Mouse (Mus musculus) neural tube, embryonic 15.5 days (tissue): Measurements from ENCODE around the gene Mcm9. TPM values are rescaled to one million over a fixed set of nuclear protein-coding genes. Genes with fewer than 3 reads are reported as not detected.

Experiments
- ATAC-seq: fragments of 200-750 bp; cut with Nextera tagmentation; 2 replicates; pipeline ENCODE4 v1.8.0; 2017; ENCODE audit warnings: mild to moderate bottlenecking, moderate TSS enrichment, moderate library complexity; ENCODE audit not compliant: low FRiP score
- H3K27ac ChIP-seq: fragments of 300-500 bp; sonication (generic); replicated peaks from 2 replicates; pipeline ENCODE4 v1.5.1; 2015; ENCODE audit warnings: mild to moderate bottlenecking, inconsistent platforms
- H3K27me3 ChIP-seq: fragments of 300-500 bp; sonication (generic); replicated peaks from 2 replicates; pipeline ENCODE4 v1.6.1; 2015; ENCODE audit warnings: inconsistent platforms
- H3K36me3 ChIP-seq: fragments of 300-500 bp; sonication (generic); 2 replicates; pipeline ENCODE4 v1.6.1; 2015; ENCODE audit warnings: inconsistent platforms
- H3K4me1 ChIP-seq: fragments of 300-500 bp; sonication (generic); 2 replicates; pipeline ENCODE4 v1.6.1; 2015; ENCODE audit warnings: inconsistent platforms
- H3K4me2 ChIP-seq: fragments of 300-500 bp; sonication (generic); 2 replicates; pipeline ENCODE4 v1.6.1; 2015; ENCODE audit warnings: inconsistent platforms, mild to moderate bottlenecking, moderate library complexity
- H3K4me3 ChIP-seq: fragments of 300-500 bp; sonication (generic); replicated peaks from 2 replicates; pipeline ENCODE4 v1.5.1; 2015; ENCODE audit warnings: mild to moderate bottlenecking, inconsistent platforms
- H3K9ac ChIP-seq: fragments of 300-500 bp; sonication (generic); replicated peaks from 2 replicates; pipeline ENCODE4 v1.6.1; 2015; ENCODE audit warnings: mild to moderate bottlenecking, inconsistent platforms
- H3K9me3 ChIP-seq: fragments of 300-500 bp; sonication (generic); replicated peaks from 2 replicates; pipeline ENCODE4 v1.6.1; 2016; ENCODE audit warnings: inconsistent platforms
- WGBS: fragments of 180-500 bp; shearing (Covaris S2); methylation state at CpG from one replicate; pipeline ENCODE4 v1.1.7; 2015; ENCODE audit warnings: mixed read lengths; 5-methylcytosine and 5-hydroxymethylcytosine counted together
- polyA plus RNA-seq: library from polyadenylated mRNA; unstranded; fragments of >200 nt; fragmentation: Nextera tagmentation; extraction: Ambion mirVana; gene quantifications from 2 replicates; pipeline ENCODE4 v1.2.1, GENCODE M21; 2015

Mcm9 gene
- polyA plus RNA-seq, 1 experiment from 2014 or later, result 5.1 TPM

DNA sequence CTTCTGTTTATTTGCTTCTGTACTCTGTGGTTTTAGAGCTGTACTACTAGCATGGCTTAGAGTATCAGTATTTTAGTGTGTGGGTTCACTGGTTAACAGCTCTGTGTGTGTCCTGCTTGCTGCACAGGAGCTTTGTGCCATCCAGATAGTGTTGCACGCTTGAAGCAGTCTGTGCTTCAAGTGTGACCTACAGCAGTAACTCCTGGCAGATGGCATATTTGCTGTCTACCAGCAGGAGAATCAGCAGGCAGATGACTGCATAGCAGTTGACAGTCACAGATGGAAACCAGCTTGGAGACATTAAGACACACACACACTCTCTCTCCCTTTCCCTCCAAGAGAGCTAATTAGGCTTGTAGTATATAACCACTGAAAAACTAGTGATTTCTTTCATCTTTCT, 18.1 kb downstream of the Mcm9 start:
- H3K9ac ChIP-seq, result no peak overlapping the region
- H3K36me3 ChIP-seq, result peaks cover 42% of the 10 kb centered on the region
- no peak overlapping the region for H3K27ac ChIP-seq
- H3K27me3 ChIP-seq, result no peaks in the 10 kb centered on the region
- ATAC-seq, result peak; percentile 63; the same call in 1 of the 2 replicates
- H3K9me3 ChIP-seq, result no peaks in the 10 kb centered on the region
- H3K4me1 ChIP-seq, result no peaks in the 10 kb centered on the region
- H3K4me3 ChIP-seq, result no peak overlapping the region
- H3K4me2 ChIP-seq, result no peak overlapping the region
- WGBS, result 76% methylated on average over 1 of the region's 1 CpGs

DNA sequence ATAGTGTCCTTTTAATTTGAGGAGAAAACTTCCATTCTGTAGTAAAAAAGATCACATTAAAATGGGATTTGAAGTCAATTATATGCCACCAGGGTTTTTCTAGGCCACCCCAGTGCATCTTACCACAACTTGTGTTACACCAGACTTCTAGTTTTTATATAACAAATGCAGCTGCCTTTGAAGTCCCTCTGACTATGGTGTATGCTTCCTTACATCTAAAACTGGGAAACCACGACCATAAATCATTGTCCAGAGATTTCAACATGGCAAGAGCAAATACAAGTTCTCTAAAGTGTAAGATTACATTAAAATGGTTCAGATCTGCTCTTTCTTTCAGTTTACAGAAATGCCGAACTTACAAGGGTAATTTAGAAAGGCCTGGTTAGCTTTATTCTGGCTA, 22.0 kb downstream of the Mcm9 start:
- WGBS, result 82% methylated on average over 2 of the region's 2 CpGs
- Histone ChIP-seq H3K36me3 (peaks cover 34% of the 10 kb centered on the region), H3K4me3 (no peak overlapping the region), H3K4me2 (no peak overlapping the region), H3K27ac (no peak overlapping the region), H3K9me3 (no peaks in the 10 kb centered on the region), H3K27me3 (no peaks in the 10 kb centered on the region), H3K4me1 (no peaks in the 10 kb centered on the region), H3K9ac (no peak overlapping the region)
- no peak for ATAC-seq

DNA sequence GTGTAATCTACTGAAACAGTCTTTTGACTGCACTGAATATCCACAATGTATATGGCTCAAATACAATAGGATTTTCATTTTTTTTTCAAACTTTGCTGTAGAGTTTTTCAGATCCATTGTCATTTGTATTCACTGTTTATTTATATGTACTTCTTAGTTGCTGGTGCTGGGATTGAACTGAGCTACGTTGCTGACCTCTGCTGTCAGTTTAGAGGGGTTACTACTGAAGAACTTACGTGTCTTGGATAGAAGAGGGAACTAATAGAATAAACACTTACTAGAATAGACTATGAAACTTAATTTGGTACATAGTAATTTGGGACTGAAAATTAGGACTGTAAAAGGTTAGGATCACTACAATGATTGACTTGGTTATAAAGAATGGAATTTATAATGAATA, 24.9 kb downstream of the Mcm9 start:
- Histone ChIP-seq H3K4me3 (no peak overlapping the region), H3K4me2 (no peak overlapping the region), H3K9ac (no peak overlapping the region), H3K27me3 (no peaks in the 10 kb centered on the region), H3K36me3 (peaks cover 30% of the 10 kb centered on the region), H3K9me3 (no peaks in the 10 kb centered on the region), H3K27ac (no peak overlapping the region), H3K4me1 (peaks cover 10% of the 10 kb centered on the region)
- WGBS, result 67% methylated on average over 2 of the region's 2 CpGs
- no peak for ATAC-seq

DNA sequence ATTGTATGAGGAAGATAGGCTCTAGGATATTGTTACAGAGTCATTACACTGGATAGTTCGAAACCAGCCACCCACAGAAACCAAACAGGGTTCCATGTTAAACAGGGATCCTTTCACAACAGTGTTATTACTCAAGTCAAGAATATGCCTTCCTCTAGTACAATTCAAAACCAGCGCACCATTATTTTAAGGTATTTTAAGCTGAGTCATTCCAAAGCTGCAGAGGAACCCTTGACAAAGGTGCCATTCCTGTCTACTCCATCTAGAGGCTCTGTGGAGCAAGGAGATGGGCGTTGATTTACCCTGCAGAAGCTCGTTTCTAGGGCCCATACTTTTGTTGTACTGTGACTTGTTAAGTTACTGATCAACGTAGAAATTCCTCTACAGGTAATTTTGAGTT, 31.4 kb downstream of the Mcm9 start:
- no peaks in the 10 kb centered on the region for H3K27me3 ChIP-seq
- ATAC-seq, result no peak
- WGBS, result 56% methylated on average over 5 of the region's 5 CpGs
- no peak overlapping the region for H3K9ac ChIP-seq
- H3K4me1 ChIP-seq, result peaks cover 37% of the 10 kb centered on the region
- no peaks in the 10 kb centered on the region for H3K9me3 ChIP-seq
- peak overlapping the region; percentile 39 for H3K4me2 ChIP-seq
- H3K4me3 ChIP-seq, result peak overlapping the region; percentile 17
- no peak overlapping the region for H3K27ac ChIP-seq
- H3K36me3 ChIP-seq, result peaks cover 8% of the 10 kb centered on the region; the same call in 1 of the 2 replicates

DNA sequence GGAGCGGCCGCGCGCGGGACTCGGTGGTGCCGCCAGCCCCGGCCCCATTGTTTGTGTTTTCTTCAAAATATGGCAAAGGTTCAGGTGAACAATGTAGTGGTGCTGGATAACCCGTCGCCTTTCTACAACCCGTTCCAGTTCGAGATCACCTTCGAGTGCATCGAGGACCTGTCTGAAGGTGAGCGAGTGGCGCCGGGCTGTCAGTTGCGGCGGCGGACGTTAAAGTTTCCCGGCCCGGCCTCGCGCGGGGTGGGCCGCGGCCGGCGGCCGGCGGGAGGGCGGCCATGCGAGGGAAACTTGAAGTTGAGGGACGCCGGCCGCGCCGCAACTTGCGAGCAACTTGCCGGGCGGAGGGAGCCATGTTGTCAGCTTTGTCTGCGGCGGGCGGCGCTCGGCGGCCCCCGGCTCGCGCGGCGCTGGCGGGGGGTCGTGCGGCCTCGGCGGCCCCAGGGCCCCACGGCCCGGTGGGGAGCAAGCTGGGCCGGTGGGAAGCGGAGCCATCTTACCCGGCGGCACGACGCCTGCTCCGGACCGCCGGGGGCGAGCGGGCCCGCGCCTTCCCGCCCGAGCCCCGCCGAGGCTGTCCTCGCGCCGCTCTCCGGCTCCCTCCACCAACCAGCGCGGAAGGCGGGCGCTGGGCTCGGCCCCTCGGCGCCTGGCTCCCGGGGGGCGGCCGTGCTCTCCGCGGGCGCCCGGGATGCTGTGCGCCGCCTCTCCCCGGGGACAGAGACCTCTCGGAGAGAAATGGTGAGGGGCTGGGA, 32.9 kb downstream of the Mcm9 start:
- ATAC-seq, result peak; percentile 37
- no peaks in the 10 kb centered on the region for H3K27me3 ChIP-seq
- H3K4me1 ChIP-seq, result peaks cover 37% of the 10 kb centered on the region
- peak overlapping the region; percentile 65 for H3K4me2 ChIP-seq
- peak overlapping the region; percentile 90 for H3K27ac ChIP-seq
- peak overlapping the region; percentile 76 for H3K9ac ChIP-seq
- under 1% methylated on average over 85 of the region's 99 CpGs for WGBS
- H3K36me3 ChIP-seq, result peaks cover 1% of the 10 kb centered on the region; the same call in 1 of the 2 replicates
- H3K9me3 ChIP-seq, result no peaks in the 10 kb centered on the region
- peak overlapping the region; percentile 78 for H3K4me3 ChIP-seq

DNA sequence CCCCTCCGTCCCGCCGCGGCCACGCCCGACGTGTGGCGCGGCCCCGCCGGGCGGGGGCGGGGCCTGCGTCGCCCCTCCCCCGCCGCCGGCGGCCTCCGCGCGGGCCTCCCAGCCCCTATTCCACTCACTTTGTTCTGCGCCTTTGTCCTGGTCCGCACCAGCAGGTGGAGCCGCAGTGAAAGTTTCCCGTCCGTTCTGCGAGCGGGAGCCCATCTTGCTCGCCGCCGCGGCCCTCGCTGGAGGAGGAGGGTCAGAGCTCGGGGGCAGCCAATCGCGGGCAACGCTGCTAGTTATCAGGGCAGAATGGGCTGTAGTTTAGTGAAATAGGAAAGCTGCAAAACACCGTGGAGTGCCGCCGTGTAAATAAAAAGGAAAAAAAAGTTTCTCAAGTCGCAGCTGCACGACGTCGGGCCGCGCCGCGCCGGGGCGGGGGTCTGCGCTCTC, 33.5 kb downstream of the Mcm9 start, which contains the start of gene Asf1a:
Gene Asf1a (plus strand): TSS at position 81 of the 444 bp plus-strand sequence.
- Histone ChIP-seq H3K9me3 (no peaks in the 10 kb centered on the region), H3K4me3 (peak within 1 kb of the TSS; percentile 78), H3K4me2 (peak within 1 kb of the TSS; percentile 65), H3K27ac (peak within 1 kb of the TSS; percentile 99), H3K9ac (peak within 1 kb of the TSS; percentile 76), H3K27me3 (no peaks in the 10 kb centered on the region), H3K36me3 (no peaks in the 10 kb centered on the region), H3K4me1 (peaks cover 37% of the 10 kb centered on the region)
- WGBS, result under 1% methylated on average over 48 of the region's 52 CpGs
- ATAC-seq, result peak; percentile 98

DNA sequence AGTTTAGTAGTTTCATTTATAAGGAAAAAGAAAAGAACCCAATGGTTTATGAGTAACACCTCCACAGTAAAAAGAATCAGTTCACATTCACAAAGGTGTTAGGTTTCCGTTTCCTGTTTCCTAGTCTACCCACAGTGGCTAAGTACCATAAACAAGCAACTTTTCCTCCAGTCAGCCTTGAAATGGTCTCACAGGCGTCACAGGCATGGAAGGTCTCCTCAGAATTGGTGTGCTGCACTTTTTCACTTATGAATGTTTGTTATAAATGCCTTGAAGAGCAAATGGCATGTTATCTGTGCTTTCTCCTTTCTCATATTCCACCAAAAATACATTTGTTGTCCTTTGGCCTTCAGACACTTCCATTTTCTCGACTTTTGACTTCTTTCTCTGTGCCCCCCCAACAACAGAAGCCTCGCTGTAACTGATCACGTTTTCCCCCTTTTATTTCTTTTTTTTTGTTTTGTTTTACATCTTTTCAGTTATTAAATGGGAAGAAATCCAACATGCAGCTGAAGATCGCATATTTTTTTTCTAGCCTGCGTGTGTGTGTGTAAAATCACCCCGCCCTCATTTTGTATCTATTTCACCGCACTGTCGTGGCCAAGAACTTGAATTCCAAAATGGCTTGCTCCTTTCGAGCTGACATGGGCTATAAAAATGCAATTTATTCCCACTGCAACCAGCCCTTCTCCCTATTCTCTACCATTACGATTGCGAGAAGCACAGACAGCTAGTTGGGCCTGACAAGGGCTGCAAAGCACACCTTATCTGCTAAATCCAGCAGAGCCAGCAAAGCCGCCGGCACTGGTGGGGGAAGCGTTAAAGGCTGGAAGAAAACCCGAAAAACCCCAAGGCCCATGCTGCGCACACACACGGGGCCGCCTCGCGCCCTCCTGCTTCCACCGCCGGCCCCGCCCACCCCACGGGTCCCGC, 34.2 kb downstream of the Mcm9 start:
- peak overlapping the region; percentile 65 for H3K4me2 ChIP-seq
- no peak for ATAC-seq

DNA sequence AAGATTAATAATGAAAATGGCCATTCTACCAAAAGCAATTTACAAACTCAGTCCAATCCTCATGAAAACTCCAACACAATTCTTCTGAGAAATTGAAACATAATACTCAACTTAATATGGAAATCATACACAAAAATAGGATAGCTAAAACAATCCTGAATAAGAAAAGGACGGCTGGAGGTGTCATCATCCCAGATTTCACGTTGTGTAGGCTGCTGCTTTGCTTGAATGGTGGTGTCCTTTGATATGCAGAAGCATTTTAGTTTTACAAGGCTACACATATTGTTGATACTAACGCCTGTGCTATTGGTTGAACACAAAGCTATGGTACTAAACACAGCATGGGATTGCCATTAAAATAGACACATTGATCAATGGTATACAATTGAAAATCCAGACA, 44.5 kb downstream of the Mcm9 start:
- no peaks in the 10 kb centered on the region for H3K9me3 ChIP-seq
- H3K27me3 ChIP-seq, result no peaks in the 10 kb centered on the region
- 21% methylated on average over 3 of the region's 3 CpGs for WGBS
- H3K9ac ChIP-seq, result no peak overlapping the region
- H3K4me3 ChIP-seq, result no peak overlapping the region
- H3K4me2 ChIP-seq, result no peak overlapping the region
- H3K36me3 ChIP-seq, result no peaks in the 10 kb centered on the region
- no peak for ATAC-seq
- 0 out of 2 replicates have a peak, but pooled peaks cover 3% of the 10 kb centered on the region for H3K4me1 ChIP-seq
- no peak overlapping the region for H3K27ac ChIP-seq

More for the DNA sequence above, 34.2 kb downstream of the Mcm9 start:
- no peaks in the 10 kb centered on the region for H3K36me3 ChIP-seq
- H3K9me3 ChIP-seq, result no peaks in the 10 kb centered on the region
- peaks cover 34% of the 10 kb centered on the region for H3K4me1 ChIP-seq
- H3K27ac ChIP-seq, result peak overlapping the region; percentile 99
- H3K4me3 ChIP-seq, result peak overlapping the region; percentile 78
- WGBS, result 5% methylated on average over 27 of the region's 27 CpGs
- H3K27me3 ChIP-seq, result no peaks in the 10 kb centered on the region
- H3K9ac ChIP-seq, result peak overlapping the region; percentile 74

DNA sequence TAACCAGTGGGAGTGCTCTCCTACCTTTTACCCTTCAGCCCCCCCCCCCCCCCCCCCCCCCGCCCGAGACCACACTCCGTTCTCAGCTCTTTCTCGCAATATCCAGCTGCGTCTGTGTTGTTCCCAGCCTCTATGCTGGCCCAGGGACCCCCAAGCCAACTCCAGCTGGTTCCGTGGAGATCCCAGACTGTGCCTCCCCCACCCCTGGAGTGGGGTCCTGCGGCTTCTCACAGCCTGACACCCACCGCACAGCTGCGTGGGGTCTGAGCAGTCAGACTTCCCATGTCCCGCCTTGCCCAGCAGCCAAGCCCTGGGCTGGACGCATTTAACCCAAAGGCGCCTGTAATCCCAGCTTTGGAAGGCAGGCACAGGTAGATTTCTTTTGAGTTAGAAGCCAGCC, 49.2 kb downstream of the Mcm9 start:
- no peak overlapping the region for H3K27ac ChIP-seq
- H3K27me3 ChIP-seq, result no peaks in the 10 kb centered on the region
- H3K4me1 ChIP-seq, result 0 out of 2 replicates have a peak, but pooled peaks cover 10% of the 10 kb centered on the region
- H3K4me2 ChIP-seq, result peak overlapping the region; percentile 62
- H3K9me3 ChIP-seq, result no peaks in the 10 kb centered on the region
- no peaks in the 10 kb centered on the region for H3K36me3 ChIP-seq
- no peak overlapping the region for H3K9ac ChIP-seq
- H3K4me3 ChIP-seq, result peak overlapping the region; percentile 31
- ATAC-seq, result peak; percentile 40; the same call in 1 of the 2 replicates
- 45% methylated on average over 9 of the region's 12 CpGs for WGBS

DNA sequence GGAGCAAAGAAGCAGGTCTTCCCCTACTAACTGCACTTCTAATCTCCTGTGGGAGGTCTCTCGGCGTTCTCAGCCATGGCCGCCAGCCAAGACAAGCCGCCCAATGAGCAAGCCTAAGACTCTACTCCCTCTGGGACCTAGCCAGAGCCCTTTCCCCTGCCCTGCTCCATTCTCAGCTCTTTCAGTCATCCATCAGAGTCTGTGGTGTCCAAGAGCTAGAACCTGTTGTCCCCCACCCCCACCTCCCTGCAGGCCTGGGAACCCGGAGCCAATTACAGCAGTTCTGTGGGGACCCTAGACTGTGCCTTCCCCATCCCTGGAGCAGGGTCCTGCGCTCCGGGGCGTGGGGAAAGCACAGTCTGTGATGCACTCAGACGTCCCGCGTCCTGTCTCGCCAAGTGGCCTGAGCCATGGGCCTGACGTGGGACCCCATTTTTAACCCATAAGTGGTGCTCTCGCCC, 49.6 kb downstream of the Mcm9 start:
- Histone ChIP-seq H3K27ac (peak overlapping the region; percentile 37; the same call in 1 of the 2 replicates), H3K9me3 (no peaks in the 10 kb centered on the region), H3K27me3 (no peaks in the 10 kb centered on the region), H3K4me3 (peak overlapping the region; percentile 31), H3K36me3 (no peaks in the 10 kb centered on the region), H3K4me1 (0 out of 2 replicates have a peak, but pooled peaks cover 10% of the 10 kb centered on the region), H3K9ac (peak overlapping the region; percentile 37; the same call in 1 of the 2 replicates), H3K4me2 (peak overlapping the region; percentile 62)
- WGBS, result 30% methylated on average over 13 of the region's 14 CpGs
- ATAC-seq, result peak; percentile 84

DNA sequence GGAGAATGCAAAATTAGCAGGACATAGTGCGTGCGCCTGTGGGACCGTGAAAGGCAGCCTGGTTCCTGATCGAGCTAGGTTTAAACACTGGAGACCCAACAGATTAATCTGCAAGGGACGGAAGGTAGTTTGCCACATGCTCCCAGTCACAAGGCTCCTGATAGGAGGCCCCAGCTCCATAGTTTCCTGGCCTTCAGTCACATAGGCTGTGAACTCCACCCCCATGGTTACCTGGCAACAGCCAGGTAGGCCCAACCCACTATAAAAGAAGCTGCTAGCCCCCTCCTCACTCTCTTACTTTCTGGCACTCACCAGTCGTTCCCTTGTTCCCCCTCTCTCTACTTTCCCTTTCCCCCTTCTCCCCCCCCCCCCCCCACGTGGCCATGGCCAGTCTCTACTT, 50.1 kb downstream of the Mcm9 start:
- Histone ChIP-seq H3K9ac (no peak overlapping the region), H3K4me3 (0 out of 2 replicates have a peak overlapping the region, but pooled peaks have one; percentile 31), H3K4me1 (0 out of 2 replicates have a peak, but pooled peaks cover 10% of the 10 kb centered on the region), H3K36me3 (no peaks in the 10 kb centered on the region), H3K27me3 (no peaks in the 10 kb centered on the region), H3K9me3 (no peaks in the 10 kb centered on the region), H3K4me2 (peak overlapping the region; percentile 62), H3K27ac (no peak overlapping the region)
- peak; percentile 38; the same call in 1 of the 2 replicates for ATAC-seq
- WGBS, result 48% methylated on average over 7 of the region's 7 CpGs
